Mouse (Mus musculus): Measurements from ENCODE around the gene Cse1l. TPM values are rescaled to one million over a fixed set of nuclear protein-coding genes. Genes with fewer than 3 reads are reported as not detected.

The Cse1l gene
- 10 to 100 TPM; 22.7 to 78.3 (median 59.0) TPM for total RNA-seq (2018; cell fraction: chromatin; rRNA removed)
- 10 to 100 TPM; 20.5 to 32.5 (median 26.3) TPM for total RNA-seq (2018; cell fraction: cytosol; rRNA removed)
- total RNA-seq (2018; cell fraction: nucleus; rRNA removed) = 10 to 100 TPM; 18.3 to 68.9 (median 34.7) TPM
- polyA plus RNA-seq (2018) = 27.7 to 58.5 TPM (median 38.8 TPM) in 3 replicates

DNA sequence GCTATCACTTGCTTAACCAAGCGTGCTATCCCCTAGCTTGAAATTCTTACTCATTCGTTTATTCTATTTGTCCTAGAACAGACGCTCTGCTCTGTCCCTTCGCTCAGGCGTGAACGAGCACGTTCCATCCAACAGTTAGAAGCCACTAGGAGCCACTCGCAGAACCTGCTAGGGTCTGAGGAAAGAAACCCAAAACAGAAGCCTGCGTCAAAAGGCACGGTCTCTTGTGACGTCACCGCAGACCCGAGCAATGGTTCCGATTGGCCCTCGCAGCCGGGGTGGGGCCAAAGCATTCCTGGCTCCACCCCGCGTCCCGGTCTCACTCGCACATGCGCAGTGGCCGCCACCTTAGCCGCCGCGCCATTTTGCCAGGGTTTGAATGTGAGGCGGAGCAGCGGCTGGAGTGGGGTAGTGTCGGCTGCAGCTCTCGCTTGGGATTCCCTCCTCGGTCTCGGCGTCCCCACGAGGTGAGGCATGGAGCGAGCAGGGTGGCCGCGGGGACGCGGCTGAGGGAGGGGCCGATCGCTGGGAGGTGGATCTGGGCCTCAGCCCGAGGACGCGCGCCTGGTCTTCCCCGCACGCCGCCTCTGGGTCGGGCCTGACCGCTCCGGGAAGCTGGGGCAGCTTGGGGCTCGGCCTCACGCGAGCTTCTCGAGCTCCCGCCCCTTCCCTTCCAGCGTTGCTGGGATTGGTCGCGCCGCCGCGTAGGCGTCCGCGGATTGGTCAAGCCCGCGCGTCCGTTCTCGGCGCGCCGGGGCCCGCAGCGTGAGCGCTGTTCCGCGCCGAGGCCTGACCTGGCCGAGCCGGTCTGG lies at the start of gene Cse1l:
TSS of gene Cse1l (plus strand) at position 330 of the 812 bp plus-strand sequence.
- Histone ChIP-seq H3K79me2 (ENCODE audit: inconsistent target) (peaks cover 43% of the 10 kb centered on the region), H3K36me3 (ENCODE audit: inconsistent target) (no peaks in the 10 kb centered on the region), H3K27ac (peak within 1 kb of the TSS; percentile 58), H3K4me3 (ENCODE audit: inconsistent target) (peak within 1 kb of the TSS; percentile 66)
- under 1% methylated on average over 80 of the region's 80 CpGs for WGBS (ENCODE audit: missing documents)

GRCm38 (mm10) chr2:166856366-166856765 lies 49.5 kb upstream of the Cse1l start:
- 91% methylated on average over 6 of the region's 6 CpGs for WGBS (ENCODE audit: missing documents)
- no peak overlapping the region for H3K27ac ChIP-seq
- H3K4me3 ChIP-seq (ENCODE audit: inconsistent target) = no peak overlapping the region
- H3K79me2 ChIP-seq (ENCODE audit: inconsistent target) = no peaks in the 10 kb centered on the region
- H3K36me3 ChIP-seq (ENCODE audit: inconsistent target) = peaks cover 96% of the 10 kb centered on the region

DNA sequence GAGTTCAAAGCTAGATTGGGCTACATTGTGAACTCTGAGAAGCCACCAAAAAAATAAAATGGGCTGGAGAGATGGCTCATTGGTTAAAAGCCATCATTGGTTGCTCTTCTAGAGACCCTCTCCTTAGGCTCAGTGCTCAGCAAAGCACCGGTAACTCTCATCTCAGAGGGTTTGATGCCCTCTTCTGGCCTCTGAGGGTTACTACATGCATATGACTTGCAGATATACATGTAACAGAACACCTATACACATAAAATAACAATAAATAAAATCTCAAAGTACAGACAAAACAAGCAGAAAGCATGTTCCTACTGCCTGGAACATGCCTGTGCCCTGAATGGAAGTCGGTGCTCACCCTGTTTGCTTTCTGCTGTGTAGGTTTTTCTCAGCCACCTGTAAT lies 48.7 kb upstream of the Cse1l start:
- peaks cover 96% of the 10 kb centered on the region for H3K36me3 ChIP-seq (ENCODE audit: inconsistent target)
- no peaks in the 10 kb centered on the region for H3K79me2 ChIP-seq (ENCODE audit: inconsistent target)
- H3K27ac ChIP-seq = no peak overlapping the region
- WGBS (ENCODE audit: missing documents) = 96% methylated on average over 2 of the region's 2 CpGs
- no peak overlapping the region for H3K4me3 ChIP-seq (ENCODE audit: inconsistent target)

GRCm38 (mm10) chr2:166859214-166859613 lies 46.6 kb upstream of the Cse1l start:
- Histone ChIP-seq H3K79me2 (ENCODE audit: inconsistent target) (no peaks in the 10 kb centered on the region), H3K36me3 (ENCODE audit: inconsistent target) (peaks cover 97% of the 10 kb centered on the region), H3K4me3 (ENCODE audit: inconsistent target) (no peak overlapping the region), H3K27ac (no peak overlapping the region)
- 78% methylated on average over 7 of the region's 7 CpGs for WGBS (ENCODE audit: missing documents)

DNA sequence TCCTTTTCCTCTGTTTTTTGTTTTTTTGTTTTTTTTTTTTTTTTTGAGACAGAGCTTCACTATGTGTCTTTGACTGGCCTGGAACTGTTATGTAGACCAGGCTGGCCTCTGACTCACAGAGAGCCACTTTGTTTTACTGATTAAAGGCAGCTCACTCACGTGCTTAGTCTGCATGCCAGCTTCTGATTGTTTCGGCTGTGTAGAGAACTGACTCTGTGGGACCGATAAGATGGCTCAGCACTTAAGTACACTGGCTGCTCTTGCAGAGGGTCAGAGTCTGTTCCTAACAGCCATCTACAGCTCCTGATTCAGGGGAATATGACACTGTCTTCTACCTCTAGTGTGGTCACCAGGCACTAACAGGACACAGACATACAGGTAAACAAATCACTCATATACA lies 43.3 kb upstream of the Cse1l start:
- H3K79me2 ChIP-seq (ENCODE audit: inconsistent target) = no peaks in the 10 kb centered on the region
- H3K36me3 ChIP-seq (ENCODE audit: inconsistent target) = peaks cover 100% of the 10 kb centered on the region
- no peak overlapping the region for H3K27ac ChIP-seq
- no peak overlapping the region for H3K4me3 ChIP-seq (ENCODE audit: inconsistent target)
- WGBS (ENCODE audit: missing documents) = 90% methylated on average over 3 of the region's 3 CpGs

- H3K36me3 ChIP-seq (ENCODE audit: inconsistent target) = peaks cover 99% of the 10 kb centered on the region
- 95% methylated on average over 10 of the region's 10 CpGs for WGBS (ENCODE audit: missing documents)
Observed at GRCm38 (mm10) chr2:166865476-166865875, 40.4 kb upstream of the Cse1l start.

GRCm38 (mm10) chr2:166870271-166870865 lies 35.5 kb upstream of the Cse1l start:
- no peaks in the 10 kb centered on the region for H3K79me2 ChIP-seq (ENCODE audit: inconsistent target)
- no peak overlapping the region for H3K4me3 ChIP-seq (ENCODE audit: inconsistent target)
- no peak overlapping the region for H3K27ac ChIP-seq
- peaks cover 73% of the 10 kb centered on the region for H3K36me3 ChIP-seq (ENCODE audit: inconsistent target)
- 96% methylated on average over 19 of the region's 20 CpGs for WGBS (ENCODE audit: missing documents)

More at GRCm38 (mm10) chr2:166865476-166865875, 40.4 kb upstream of the Cse1l start:
- H3K79me2 ChIP-seq (ENCODE audit: inconsistent target) = no peaks in the 10 kb centered on the region
- no peak overlapping the region for H3K4me3 ChIP-seq (ENCODE audit: inconsistent target)
- H3K27ac ChIP-seq = no peak overlapping the region

DNA sequence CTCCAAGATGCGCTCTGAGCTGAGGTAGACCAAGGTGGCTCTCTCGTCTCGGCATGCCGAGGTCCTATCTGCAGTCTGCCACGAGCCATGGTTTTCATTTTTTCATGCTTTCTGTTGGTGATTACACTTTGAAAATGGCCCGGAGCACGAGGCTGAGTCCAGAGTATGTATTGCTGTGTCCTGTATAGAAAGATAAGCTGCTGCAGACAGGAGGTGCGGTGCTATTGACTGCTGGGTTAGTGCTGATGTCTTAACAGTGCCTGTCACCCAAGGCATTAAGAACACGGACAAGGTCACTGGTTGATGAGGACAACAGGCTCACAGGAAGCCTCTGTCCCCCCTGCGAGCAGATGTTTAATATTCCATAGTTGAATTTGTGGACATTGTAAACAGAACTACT lies 34.9 kb upstream of the Cse1l start:
- 94% methylated on average over 9 of the region's 10 CpGs for WGBS (ENCODE audit: missing documents)
- Histone ChIP-seq H3K36me3 (ENCODE audit: inconsistent target) (peaks cover 68% of the 10 kb centered on the region), H3K4me3 (ENCODE audit: inconsistent target) (no peak overlapping the region), H3K27ac (no peak overlapping the region), H3K79me2 (ENCODE audit: inconsistent target) (no peaks in the 10 kb centered on the region)

- Histone ChIP-seq H3K79me2 (ENCODE audit: inconsistent target) (no peaks in the 10 kb centered on the region), H3K27ac (0 out of 2 replicates have a peak overlapping the region, but pooled peaks have one; percentile 4), H3K36me3 (ENCODE audit: inconsistent target) (peaks cover 59% of the 10 kb centered on the region), H3K4me3 (ENCODE audit: inconsistent target) (no peak overlapping the region)
- WGBS (ENCODE audit: missing documents) = 55% methylated on average over 10 of the region's 10 CpGs
Observed at GRCm38 (mm10) chr2:166874675-166875280, 31.1 kb upstream of the Cse1l start.

GRCm38 (mm10) chr2:166875561-166875960 lies 30.3 kb upstream of the Cse1l start:
- WGBS (ENCODE audit: missing documents) = 54% methylated on average over 6 of the region's 6 CpGs
- Histone ChIP-seq H3K27ac (no peak overlapping the region), H3K36me3 (ENCODE audit: inconsistent target) (peaks cover 56% of the 10 kb centered on the region), H3K4me3 (ENCODE audit: inconsistent target) (no peak overlapping the region), H3K79me2 (ENCODE audit: inconsistent target) (no peaks in the 10 kb centered on the region)

DNA sequence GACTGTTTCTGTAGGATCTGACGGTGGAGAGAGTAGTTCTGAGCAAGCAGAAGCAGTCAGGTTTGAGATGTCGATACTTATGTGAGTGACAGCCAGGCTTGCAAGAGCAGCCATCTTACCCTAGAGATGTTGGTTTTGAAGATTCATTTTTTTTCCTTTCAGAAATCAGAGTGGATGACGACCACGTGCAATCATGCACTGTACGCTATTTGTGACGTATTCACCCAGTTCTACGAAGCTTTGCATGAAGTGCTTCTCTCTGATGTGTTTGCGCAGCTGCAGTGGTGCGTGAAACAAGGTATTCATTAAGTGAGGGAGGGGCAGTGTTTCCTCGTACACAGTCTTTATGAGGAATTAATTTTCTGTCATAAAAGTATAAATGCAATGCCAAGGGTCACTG lies 29.5 kb upstream of the Cse1l start:
- WGBS (ENCODE audit: missing documents) = 95% methylated on average over 10 of the region's 10 CpGs
- Histone ChIP-seq H3K4me3 (ENCODE audit: inconsistent target) (no peak overlapping the region), H3K27ac (no peak overlapping the region), H3K36me3 (ENCODE audit: inconsistent target) (peaks cover 56% of the 10 kb centered on the region), H3K79me2 (ENCODE audit: inconsistent target) (no peaks in the 10 kb centered on the region)

GRCm38 (mm10) chr2:166885066-166885465 lies 20.8 kb upstream of the Cse1l start:
- Histone ChIP-seq H3K79me2 (ENCODE audit: inconsistent target) (no peaks in the 10 kb centered on the region), H3K36me3 (ENCODE audit: inconsistent target) (peaks cover 66% of the 10 kb centered on the region), H3K4me3 (ENCODE audit: inconsistent target) (no peak overlapping the region), H3K27ac (no peak overlapping the region)
- 61% methylated on average over 6 of the region's 7 CpGs for WGBS (ENCODE audit: missing documents)

GRCm38 (mm10) chr2:166885619-166886018 lies 20.2 kb upstream of the Cse1l start:
- Histone ChIP-seq H3K27ac (no peak overlapping the region), H3K36me3 (ENCODE audit: inconsistent target) (peaks cover 68% of the 10 kb centered on the region), H3K4me3 (ENCODE audit: inconsistent target) (no peak overlapping the region), H3K79me2 (ENCODE audit: inconsistent target) (no peaks in the 10 kb centered on the region)
- 68% methylated on average over 10 of the region's 10 CpGs for WGBS (ENCODE audit: missing documents)

- no peak overlapping the region for H3K27ac ChIP-seq
- peaks cover 68% of the 10 kb centered on the region for H3K36me3 ChIP-seq (ENCODE audit: inconsistent target)
- no peaks in the 10 kb centered on the region for H3K79me2 ChIP-seq (ENCODE audit: inconsistent target)
- no peak overlapping the region for H3K4me3 ChIP-seq (ENCODE audit: inconsistent target)
- 93% methylated on average over 3 of the region's 3 CpGs for WGBS (ENCODE audit: missing documents)
Observed at GRCm38 (mm10) chr2:166886231-166886630, 19.6 kb upstream of the Cse1l start.

GRCm38 (mm10) chr2:166887816-166888215 lies 18.0 kb upstream of the Cse1l start:
- peaks cover 70% of the 10 kb centered on the region for H3K36me3 ChIP-seq (ENCODE audit: inconsistent target)
- 86% methylated on average over 9 of the region's 11 CpGs for WGBS (ENCODE audit: missing documents)
- no peak overlapping the region for H3K27ac ChIP-seq
- no peaks in the 10 kb centered on the region for H3K79me2 ChIP-seq (ENCODE audit: inconsistent target)
- no peak overlapping the region for H3K4me3 ChIP-seq (ENCODE audit: inconsistent target)
